Comparison of ENCODE assay signal across 21 mouse cellular contexts in the genomic region with DNA sequence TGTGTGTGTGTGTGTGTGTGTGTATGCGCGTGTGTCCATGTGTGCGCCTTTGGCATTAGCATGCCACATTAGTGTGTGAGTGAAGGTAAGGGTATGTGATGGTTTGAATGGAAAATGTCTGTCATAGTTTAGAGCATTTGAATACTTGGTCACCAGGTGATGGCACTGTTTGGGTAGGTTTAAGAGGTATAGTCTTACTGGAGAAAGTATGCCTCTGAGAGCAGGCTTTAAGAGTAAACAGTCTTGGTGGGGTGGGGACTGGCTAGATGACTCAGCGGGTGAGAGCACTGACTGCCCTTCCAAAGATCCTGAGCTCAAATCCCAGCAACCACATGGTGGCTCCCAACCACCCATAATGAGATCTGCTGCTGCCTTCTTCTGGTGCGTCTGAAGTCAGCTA. TPM values are rescaled to one million over a fixed set of nuclear protein-coding genes. Genes with fewer than 3 reads are reported as not detected.
DNase-seq lines count a peak whose midpoint lies in the region; ATAC-seq and TF ChIP-seq lines count a peak whose summit lies in the region.
"Had no signal": no experiment of that assay in that cellular context is flagged by ENCODE, and none has a peak within 500 bp of the region (broad histone marks: within the 10 kb centered on the region; RNA-seq: fewer than 3 reads in every experiment).

No protein-coding gene starts in this region.

- H3K4me2 ChIP-seq in liver, embryonic 11.5 days: no peak overlapping the region
- no peak overlapping the region for H3K4me2 ChIP-seq in intestine, postnatal 0 days (replicated peaks; ENCODE audit: low read depth)
- no peak overlapping the region for H3K4me2 ChIP-seq in stomach, embryonic 16.5 days (ENCODE audit: low read depth, low read length)
- no peak overlapping the region for H3K4me2 ChIP-seq in forebrain, embryonic 14.5 days (ENCODE audit: low read length)
- H3K4me2 ChIP-seq: forebrain, embryonic 13.5 days; heart, embryonic 13.5 days; lung, embryonic 15.5 days had no signal

- no peaks in the 10 kb centered on the region for H3K4me1 ChIP-seq in liver, embryonic 11.5 days (replicated peaks; ENCODE audit: control insufficient read depth, insufficient read depth, low read length)
- peaks cover 24% of the 10 kb centered on the region for H3K4me1 ChIP-seq in G1E (ENCODE audit: insufficient read depth, low read depth, low read length)
- no peaks in the 10 kb centered on the region for H3K4me1 ChIP-seq in intestine, postnatal 0 days (replicated peaks; ENCODE audit: control insufficient read depth, insufficient read depth, low read length)
- no peaks in the 10 kb centered on the region for H3K4me1 ChIP-seq in stomach, embryonic 16.5 days (ENCODE audit: control insufficient read depth, insufficient read depth, low read length)
- no peaks in the 10 kb centered on the region for H3K4me1 ChIP-seq in forebrain, embryonic 14.5 days (ENCODE audit: control insufficient read depth, insufficient read depth, low read length)
- H3K4me1 ChIP-seq: heart, embryonic 13.5 days; lung, embryonic 15.5 days had no signal

- ATAC-seq in liver, embryonic 11.5 days (replicated peaks; ENCODE audit: low FRiP score): no peak
- ATAC-seq in G1E (ENCODE audit: extremely low read depth, insufficient number of reproducible peaks, low FRiP score, poor library complexity, severe bottlenecking): peak; percentile 28; the same call in 1 of the 2 replicates
- 0 out of 2 replicates have a peak, but pooled peaks have one; percentile 25 for ATAC-seq in intestine, postnatal 0 days
- peak; percentile 44; the same call in 1 of the 2 replicates for ATAC-seq in stomach, embryonic 16.5 days (ENCODE audit: insufficient read depth, low FRiP score)
- no peak for ATAC-seq in forebrain, embryonic 14.5 days
- ATAC-seq: forebrain, embryonic 13.5 days; hindbrain, embryonic 16.5 days had no signal

- WGBS in liver, embryonic 11.5 days: 84% methylated on average over 5 of the region's 5 CpGs
- WGBS in intestine, postnatal 0 days: 72% methylated on average over 5 of the region's 5 CpGs
- 77% methylated on average over 5 of the region's 5 CpGs for WGBS in stomach, embryonic 16.5 days
- 92% methylated on average over 5 of the region's 5 CpGs for WGBS in forebrain, embryonic 14.5 days

- no peak overlapping the region for H3K4me3 ChIP-seq in liver, embryonic 11.5 days (ENCODE audit: low read depth, low read length)
- no peak overlapping the region for H3K4me3 ChIP-seq in G1E (ENCODE audit: low read depth, low read length)
- no peak overlapping the region for H3K4me3 ChIP-seq in intestine, postnatal 0 days (ENCODE audit: low read depth, low read length)
- no peak overlapping the region for H3K4me3 ChIP-seq in stomach, embryonic 16.5 days (replicated peaks; ENCODE audit: low read length)
- H3K4me3 ChIP-seq in forebrain, embryonic 14.5 days (ENCODE audit: low read depth, low read length): no peak overlapping the region
- H3K4me3 ChIP-seq: forebrain, embryonic 13.5 days; heart, embryonic 13.5 days; lung, embryonic 15.5 days; myocyte had no signal

- H3K27ac ChIP-seq in liver, embryonic 11.5 days (ENCODE audit: low read depth, low read length): no peak overlapping the region
- no peak overlapping the region for H3K27ac ChIP-seq in intestine, postnatal 0 days (ENCODE audit: low read depth, low read length)
- H3K27ac ChIP-seq in stomach, embryonic 16.5 days (ENCODE audit: low read length): no peak overlapping the region
- H3K27ac ChIP-seq in forebrain, embryonic 14.5 days (ENCODE audit: low read depth, low read length): no peak overlapping the region
- H3K27ac ChIP-seq: forebrain, embryonic 13.5 days; heart, embryonic 13.5 days; lung, embryonic 15.5 days had no signal

- DNase-seq in liver (peak; percentile 24), G1E (ENCODE audit: low spot score) (no peak)
- DNase-seq in liver, embryonic 11.5 days (ENCODE audit: low spot score): no peak
- no peak for DNase-seq in cerebellum, postnatal 25 days
- no peak for DNase-seq in layer of hippocampus, postnatal 36 days
- no peak for DNase-seq in forebrain, embryonic 14.5 days (ENCODE audit: low spot score)
- DNase-seq: cerebellum, adult 11-12 months; cerebellum, postnatal 36 days; gastrocnemius, postnatal 36 days; heart, postnatal 36 days; kidney, adult 8-10 months; kidney, postnatal 4 days; midbrain, embryonic 14.5 days; retina, postnatal 1 day had no signal

- no peaks in the 10 kb centered on the region for H3K36me3 ChIP-seq in liver, embryonic 11.5 days (ENCODE audit: control insufficient read depth, insufficient read depth, low read length)
- H3K36me3 ChIP-seq in G1E (replicated peaks): no peaks in the 10 kb centered on the region
- no peaks in the 10 kb centered on the region for H3K36me3 ChIP-seq in intestine, postnatal 0 days (ENCODE audit: control insufficient read depth, insufficient read depth)
- H3K36me3 ChIP-seq in stomach, embryonic 16.5 days (ENCODE audit: control insufficient read depth, insufficient read depth, low read length): no peaks in the 10 kb centered on the region
- H3K36me3 ChIP-seq in forebrain, embryonic 14.5 days (ENCODE audit: control insufficient read depth, insufficient read depth, low read length): no peaks in the 10 kb centered on the region
- H3K36me3 ChIP-seq: heart, embryonic 13.5 days; lung, embryonic 15.5 days had no signal

- H3K27me3 ChIP-seq in liver, embryonic 11.5 days (replicated peaks; ENCODE audit: control insufficient read depth, insufficient read depth, low read length): no peaks in the 10 kb centered on the region
- H3K27me3 ChIP-seq in G1E (ENCODE audit: insufficient read depth, low read length): no peaks in the 10 kb centered on the region
- H3K27me3 ChIP-seq in intestine, postnatal 0 days (replicated peaks; ENCODE audit: control insufficient read depth, insufficient read depth, low read length): no peaks in the 10 kb centered on the region
- no peaks in the 10 kb centered on the region for H3K27me3 ChIP-seq in stomach, embryonic 16.5 days (ENCODE audit: control insufficient read depth, insufficient read depth, low read length)
- no peaks in the 10 kb centered on the region for H3K27me3 ChIP-seq in forebrain, embryonic 14.5 days (replicated peaks; ENCODE audit: control insufficient read depth, insufficient read depth, low read length)
- H3K27me3 ChIP-seq: forebrain, embryonic 13.5 days; heart, embryonic 13.5 days; lung, embryonic 15.5 days had no signal

- H3K9ac ChIP-seq in liver, embryonic 11.5 days (ENCODE audit: low read depth, low read length): no peak overlapping the region
- no peak overlapping the region for H3K9ac ChIP-seq in intestine, postnatal 0 days (ENCODE audit: low read depth, low read length)
- no peak overlapping the region for H3K9ac ChIP-seq in stomach, embryonic 16.5 days (ENCODE audit: low read length)
- H3K9ac ChIP-seq in forebrain, embryonic 14.5 days (ENCODE audit: low read length): no peak overlapping the region
- H3K9ac ChIP-seq: forebrain, embryonic 13.5 days; heart, embryonic 13.5 days; lung, embryonic 15.5 days had no signal

- no peak for TF ChIP-seq CTCF in G1E (IDR thresholded peaks at IDR 0.05; ENCODE audit: low read depth, low read length)
- TF ChIP-seq CTCF in intestine, postnatal 0 days (IDR thresholded peaks at IDR 0.05; ENCODE audit: low read depth): peak; percentile 20; the same call in 1 of the 2 replicates

- no peaks in the 10 kb centered on the region for H3K9me3 ChIP-seq in liver, embryonic 11.5 days (ENCODE audit: control insufficient read depth, low read length)
- peaks cover 9% of the 10 kb centered on the region for H3K9me3 ChIP-seq in G1E (replicated peaks)
- no peaks in the 10 kb centered on the region for H3K9me3 ChIP-seq in intestine, postnatal 0 days (ENCODE audit: control insufficient read depth)
- H3K9me3 ChIP-seq in stomach, embryonic 16.5 days (replicated peaks; ENCODE audit: control insufficient read depth, low read length): no peaks in the 10 kb centered on the region
- no peaks in the 10 kb centered on the region for H3K9me3 ChIP-seq in forebrain, embryonic 14.5 days (replicated peaks; ENCODE audit: control insufficient read depth, low read length)
- H3K9me3 ChIP-seq: forebrain, embryonic 13.5 days; heart, embryonic 13.5 days; lung, embryonic 15.5 days had no signal

RNA-seq across cellular contexts. Expression of a gene that starts 14.6 kb away (rescaled TPM):
- 2,121 and 2,201 TPM in 2 replicates for polyA plus RNA-seq in liver, embryonic 11.5 days (2014; fragmentation: Nextera tagmentation; extraction: Ambion mirVana)
- total RNA-seq in G1E (2014; fragmentation: Nextera tagmentation) (814 and 860 TPM in 2 replicates), G1E (2017) (3,552 and 3,752 TPM in 2 replicates)
- polyA plus RNA-seq in G1E (2012): 3,787 and 4,050 TPM in 2 replicates
- polyA plus RNA-seq in intestine, postnatal 0 days (2015; fragmentation: Nextera tagmentation; extraction: Ambion mirVana): 922 and 974 TPM in 2 replicates
- polyA plus RNA-seq in stomach, embryonic 16.5 days (2015; fragmentation: Nextera tagmentation; extraction: Ambion mirVana): 1,166 and 1,340 TPM in 2 replicates
- 100 to 1,000 TPM; 135 to 151 TPM for total RNA-seq in layer of hippocampus, postnatal 36 days (2021)
- 1,646 and 1,983 TPM in 2 replicates for polyA plus RNA-seq in forebrain, embryonic 14.5 days (2014; fragmentation: Nextera tagmentation; extraction: Ambion mirVana)

RNA-seq across cellular contexts. Expression of a gene that starts 17.8 kb away (rescaled TPM):
- 9.0 and 9.8 TPM in 2 replicates for polyA plus RNA-seq in liver, embryonic 11.5 days (2014; fragmentation: Nextera tagmentation; extraction: Ambion mirVana)
- total RNA-seq in G1E (2014; fragmentation: Nextera tagmentation): 23.8 and 27.8 TPM in 2 replicates
- 13.0 and 14.4 TPM in 2 replicates for total RNA-seq in G1E (2017)
- 2.0 and 2.4 TPM in 2 replicates for polyA plus RNA-seq in G1E (2012)
- polyA plus RNA-seq in intestine, postnatal 0 days (2015; fragmentation: Nextera tagmentation; extraction: Ambion mirVana): 10.6 and 11.1 TPM in 2 replicates
- 8.0 and 8.4 TPM in 2 replicates for polyA plus RNA-seq in stomach, embryonic 16.5 days (2015; fragmentation: Nextera tagmentation; extraction: Ambion mirVana)
- total RNA-seq in layer of hippocampus, postnatal 36 days (2021): 10 to 100 TPM; 52.1 to 53.8 TPM
- 6.3 and 9.1 TPM in 2 replicates for polyA plus RNA-seq in forebrain, embryonic 14.5 days (2014; fragmentation: Nextera tagmentation; extraction: Ambion mirVana)

Comparison
In these comparisons a context has a peak if more than half of its experiments do, and no peak if none do; other contexts are left out.
1. ATAC-seq: peak in G1E (single experiment), intestine, postnatal 0 days (single experiment) and stomach, embryonic 16.5 days (single experiment); none in liver, embryonic 11.5 days (single experiment) and forebrain, embryonic 14.5 days (single experiment).